Mouse (Mus musculus) layer of hippocampus, adult 2 months (tissue): Measurements from ENCODE around the gene Mamstr. TPM values are rescaled to one million over a fixed set of nuclear protein-coding genes. Genes with fewer than 3 reads are reported as not detected.

Experiments used
- DNase-seq, 2 experiments: peaks; one replicate each; pipeline ENCODE4 v3.0.0; 2022; ENCODE audit warnings: low spot score in 2 of 2
- H3K27ac ChIP-seq: fragments of 200-600 bp; 2 replicates; pipeline ENCODE4 v1.8.1; 2022
- H3K4me3 ChIP-seq: fragments of 200-600 bp; 2 replicates; pipeline ENCODE4 v1.8.1; 2022; ENCODE audit warnings: mild to moderate bottlenecking
- CTCF ChIP-seq: fragments of 200-600 bp; conservative IDR thresholded peaks from 2 replicates; pipeline ENCODE4 v1.8.1; 2022; ENCODE audit warnings: antibody characterized with exemption, mild to moderate bottlenecking, moderate library complexity
- long read RNA-seq, 2 experiments: library from polyadenylated mRNA; stranded (forward); transcript quantifications; one replicate each; pipeline ENCODE4 v2.0.0; 2021; ENCODE audit warnings: borderline mapping rate in 2 of 2
- total RNA-seq, 2 experiments: library from RNA; stranded (reverse); gene quantifications; 2 replicates each; pipeline ENCODE4 v1.2.3; 2021

Mamstr gene
- total RNA-seq, result 1 to 10 TPM; 1.2 to 4.8 TPM
- long read RNA-seq, experiment 1, result 0 reads
- long read RNA-seq, experiment 2, result 0 reads

- Histone ChIP-seq H3K4me3 (no peak within 1 kb of the TSS), H3K27ac (peak within 1 kb of the TSS; percentile 14; the same call in 1 of the 2 replicates)
- no peak for TF ChIP-seq CTCF
- no peak for DNase-seq
Observed at GRCm38 (mm10) chr7:45639561-45640027, at the start of gene Mamstr. TSS of gene Mamstr (plus strand) at chr7:45639977.

DNA sequence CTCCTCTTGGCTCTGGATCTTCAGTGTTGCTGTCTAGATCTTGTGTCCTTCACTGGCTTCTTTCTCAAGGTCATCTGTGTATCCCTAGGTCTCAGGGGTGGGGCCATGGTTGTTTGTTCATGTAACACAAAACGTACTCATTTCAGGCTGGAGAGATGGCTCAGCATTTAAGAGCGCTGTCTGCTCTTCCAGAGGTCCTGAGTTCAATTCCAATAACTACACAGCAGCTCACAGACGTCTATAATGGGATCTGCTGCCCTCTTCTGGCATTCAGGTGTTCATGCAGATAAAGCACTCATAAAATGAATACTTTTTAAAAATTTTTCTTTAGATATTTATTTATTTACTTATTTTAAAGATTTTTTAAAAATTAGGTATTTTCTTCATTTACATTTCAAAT lies 48.9 kb upstream of the Mamstr start:
- peak; percentile 78 for TF ChIP-seq CTCF
- no peak overlapping the region for H3K4me3 ChIP-seq
- H3K27ac ChIP-seq, result no peak overlapping the region
- no peak for DNase-seq

DNA sequence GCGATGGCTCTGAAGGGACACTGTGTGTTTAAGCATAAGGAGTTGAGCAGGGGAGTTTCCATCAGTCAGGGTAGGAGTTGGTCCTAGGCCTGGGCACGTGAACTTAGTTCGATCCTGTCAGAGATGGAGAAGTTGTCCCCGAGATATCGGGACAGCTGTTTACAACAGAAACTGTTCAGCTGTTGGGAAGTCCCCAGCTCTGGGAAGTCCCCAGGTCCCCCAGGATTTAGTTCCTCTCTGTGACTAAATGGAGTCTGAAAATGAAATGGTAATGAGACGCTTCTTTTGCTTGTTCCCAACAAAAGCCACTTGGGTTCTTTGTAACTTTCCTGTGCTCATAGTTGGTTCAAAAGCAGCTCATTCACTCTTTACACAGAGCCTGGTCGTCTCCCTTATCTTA lies 47.9 kb upstream of the Mamstr start:
- DNase-seq, result no peak
- H3K4me3 ChIP-seq, result no peak overlapping the region
- TF ChIP-seq CTCF, result no peak
- H3K27ac ChIP-seq, result no peak overlapping the region

GRCm38 (mm10) chr7:45593118-45593815 lies 46.5 kb upstream of the Mamstr start:
- no peak overlapping the region for H3K27ac ChIP-seq
- H3K4me3 ChIP-seq, result no peak overlapping the region
- peak; percentile 99 for TF ChIP-seq CTCF
- DNase-seq, result peak; percentile 61 to 79

- no peak for TF ChIP-seq CTCF
- Histone ChIP-seq H3K27ac (no peak overlapping the region), H3K4me3 (no peak overlapping the region)
- no peak for DNase-seq
Observed at GRCm38 (mm10) chr7:45595176-45595575, 44.6 kb upstream of the Mamstr start.

- TF ChIP-seq CTCF, result no peak
- H3K4me3 ChIP-seq, result no peak overlapping the region
- H3K27ac ChIP-seq, result no peak overlapping the region
- DNase-seq, result no peak
Observed at GRCm38 (mm10) chr7:45596107-45596506, 43.7 kb upstream of the Mamstr start.

- TF ChIP-seq CTCF, result no peak
- Histone ChIP-seq H3K27ac (no peak overlapping the region), H3K4me3 (no peak overlapping the region)
- DNase-seq, result no peak
Observed at GRCm38 (mm10) chr7:45597013-45597412, 42.8 kb upstream of the Mamstr start.

- Histone ChIP-seq H3K27ac (no peak overlapping the region), H3K4me3 (no peak overlapping the region)
- no peak for TF ChIP-seq CTCF
- DNase-seq, result no peak
Observed at GRCm38 (mm10) chr7:45597527-45597926, 42.2 kb upstream of the Mamstr start.

- DNase-seq, result no peak
- no peak for TF ChIP-seq CTCF
- H3K27ac ChIP-seq, result no peak overlapping the region
- H3K4me3 ChIP-seq, result no peak overlapping the region
Observed at GRCm38 (mm10) chr7:45598960-45599879, 40.6 kb upstream of the Mamstr start.

- no peak overlapping the region for H3K27ac ChIP-seq
Observed at GRCm38 (mm10) chr7:45605704-45606289, 34.0 kb upstream of the Mamstr start.

GRCm38 (mm10) chr7:45609511-45609910 lies 30.3 kb upstream of the Mamstr start:
- DNase-seq, result no peak
- H3K27ac ChIP-seq, result no peak overlapping the region
- no peak for TF ChIP-seq CTCF
- no peak overlapping the region for H3K4me3 ChIP-seq

More at GRCm38 (mm10) chr7:45605704-45606289, 34.0 kb upstream of the Mamstr start:
- H3K4me3 ChIP-seq, result no peak overlapping the region
- no peak for DNase-seq
- TF ChIP-seq CTCF, result no peak

- no peak overlapping the region for H3K4me3 ChIP-seq
- H3K27ac ChIP-seq, result no peak overlapping the region
- DNase-seq, result no peak
- no peak for TF ChIP-seq CTCF
Observed at GRCm38 (mm10) chr7:45616277-45616676, 23.5 kb upstream of the Mamstr start.
